Mouse (Mus musculus) MEL (cell line): ENCODE measurements around the gene Nagk. TPM values are rescaled to one million over a fixed set of nuclear protein-coding genes. Genes with fewer than 3 reads are reported as not detected.
A peak's percentile ranks its signal among the peaks of the same experiment; 100 is the strongest.
"Not testable (repeated sequence)": the region's sequence is repeated elsewhere in the genome, so short reads cannot be mapped to it uniquely, and the experiment has no call there.

Experiments used
- DNase-seq: peaks from one replicate; pipeline ENCODE4 v3.0.0; 2011; ENCODE audit warnings: low read depth, low spot score
- H3K27ac ChIP-seq: 2 replicates; pipeline ENCODE4 v1.5.1; 2012; ENCODE audit warnings: low read depth, mild to moderate bottlenecking, control low read depth, low read length, moderate library complexity; ENCODE audit not compliant: control insufficient read depth
- H3K27me3 ChIP-seq, 2 experiments: fragments of 150-350 bp in 1 of 2; sonication (generic) in 1 of 2; 2 replicates each; pipeline ENCODE4 v1.6.1; 2012; ENCODE audit warnings: low read length in 2 of 2, mild to moderate bottlenecking in 2 of 2, improper control_type of control experiment in 1 of 2, moderate library complexity in 1 of 2; ENCODE audit not compliant: insufficient read depth in 2 of 2, control insufficient read depth in 1 of 2
- H3K36me3 ChIP-seq, 2 experiments: 2 replicates each; pipeline ENCODE4 v1.6.1; 2012 to 2014; ENCODE audit warnings: low read length in 2 of 2, improper control_type of control experiment in 1 of 2, inconsistent platforms in 1 of 2, mild to moderate bottlenecking in 1 of 2; ENCODE audit not compliant: insufficient read depth in 2 of 2, control insufficient read depth in 1 of 2
- H3K4me1 ChIP-seq, 2 experiments: fragments of 150-350 bp in 1 of 2; sonication (generic) in 1 of 2; 2 replicates each; pipeline ENCODE4 v1.6.1; 2012; ENCODE audit warnings: low read length in 2 of 2, improper control_type of control experiment in 1 of 2, mild to moderate bottlenecking in 1 of 2; ENCODE audit not compliant: insufficient read depth in 2 of 2, control insufficient read depth in 1 of 2
- H3K4me3 ChIP-seq, 2 experiments: fragments of 150-350 bp in 1 of 2; sonication (generic) in 1 of 2; 2 replicates each; pipeline ENCODE4 v1.5.1; 2012; ENCODE audit warnings: low read depth in 2 of 2, low read length in 2 of 2, mild to moderate bottlenecking in 2 of 2, moderate library complexity in 2 of 2, control low read depth in 1 of 2, improper control_type of control experiment in 1 of 2; ENCODE audit not compliant: control insufficient read depth in 1 of 2, insufficient read depth in 1 of 2
- H3K79me2 ChIP-seq: 2 replicates; pipeline ENCODE4 v1.6.1; 2012; ENCODE audit warnings: mild to moderate bottlenecking, low read length, moderate library complexity; ENCODE audit not compliant: control insufficient read depth, poor library complexity, insufficient read depth
- H3K9ac ChIP-seq: 2 replicates; pipeline ENCODE4 v1.6.1; 2012; ENCODE audit warnings: low read depth, mild to moderate bottlenecking, control low read depth, low read length, moderate library complexity; ENCODE audit not compliant: control insufficient read depth, poor library complexity, severe bottlenecking
- H3K9me3 ChIP-seq: fragments of 150-350 bp; sonication (generic); replicated peaks from 2 replicates; pipeline ENCODE4 v1.6.1; 2012; ENCODE audit warnings: mild to moderate bottlenecking, low read length, improper control_type of control experiment, moderate library complexity; ENCODE audit not compliant: insufficient read depth
- BHLHE40 ChIP-seq: IDR thresholded peaks from 2 replicates; pipeline ENCODE4 v1.6.1; 2012; ENCODE audit warnings: low read depth, mild to moderate bottlenecking, inconsistent platforms, low read length, improper control_type of control experiment, borderline replicate concordance
- CHD1 ChIP-seq: IDR thresholded peaks from 2 replicates; pipeline ENCODE4 v1.6.1; 2012; ENCODE audit warnings: low read depth, mild to moderate bottlenecking, inconsistent platforms, low read length, improper control_type of control experiment
- CHD2 ChIP-seq: IDR thresholded peaks from 2 replicates; pipeline ENCODE4 v1.6.1; 2011; ENCODE audit warnings: low read length, improper control_type of control experiment
- CTCF ChIP-seq, 3 experiments: IDR thresholded peaks in 2 of 3; conservative IDR thresholded peaks in 1 of 3; 2 replicates each; pipeline ENCODE4 v1.5.1; 2011 to 2012; ENCODE audit warnings: low read length in 3 of 3, low read depth in 2 of 3, mild to moderate bottlenecking in 2 of 3, improper control_type of control experiment in 1 of 3, inconsistent platforms in 1 of 3, mixed read lengths in 1 of 3, moderate library complexity in 1 of 3; ENCODE audit not compliant: control insufficient read depth in 1 of 3, insufficient read depth in 1 of 3, poor library complexity in 1 of 3, severe bottlenecking in 1 of 3
- E2F4 ChIP-seq: IDR thresholded peaks from 2 replicates; pipeline ENCODE4 v1.6.1; 2011; ENCODE audit warnings: low read depth, low read length, improper control_type of control experiment, borderline replicate concordance
- ELF1 ChIP-seq: IDR thresholded peaks from 2 replicates; pipeline ENCODE4 v1.6.1; 2014; ENCODE audit warnings: low read depth, mild to moderate bottlenecking, inconsistent platforms, low read length, improper control_type of control experiment, moderate library complexity
- EP300 ChIP-seq, 2 experiments: IDR thresholded peaks; 2 replicates each; pipeline ENCODE4 v1.6.1; 2011; ENCODE audit warnings: improper control_type of control experiment in 2 of 2, low read length in 2 of 2, low read depth in 1 of 2, mild to moderate bottlenecking in 1 of 2
- ETS1 ChIP-seq: IDR thresholded peaks from 2 replicates; pipeline ENCODE4 v1.6.1; 2012; ENCODE audit warnings: low read depth, mild to moderate bottlenecking, inconsistent platforms, low read length, improper control_type of control experiment, moderate library complexity
- GABPA ChIP-seq: IDR thresholded peaks from 2 replicates; pipeline ENCODE4 v1.6.1; 2012; ENCODE audit warnings: low read depth, mild to moderate bottlenecking, inconsistent platforms, low read length, improper control_type of control experiment, moderate library complexity
- GATA1 ChIP-seq: IDR thresholded peaks from 2 replicates; pipeline ENCODE4 v1.6.1; 2011; ENCODE audit warnings: low read depth, low read length, improper control_type of control experiment
- HCFC1 ChIP-seq: IDR thresholded peaks from 2 replicates; pipeline ENCODE4 v1.6.1; 2012; ENCODE audit warnings: low read depth, mild to moderate bottlenecking, inconsistent platforms, low read length, improper control_type of control experiment, moderate library complexity
- JUND ChIP-seq: IDR thresholded peaks from 2 replicates; pipeline ENCODE4 v1.6.1; 2011; ENCODE audit warnings: low read depth, mild to moderate bottlenecking, improper control_type of control experiment, low read length
- KAT2A ChIP-seq: conservative IDR thresholded peaks from 2 replicates; pipeline ENCODE4 v1.6.1; 2012; ENCODE audit warnings: low read depth, low read length, improper control_type of control experiment, inconsistent platforms
- MAFK ChIP-seq: IDR thresholded peaks from 2 replicates; pipeline ENCODE4 v1.6.1; 2011; ENCODE audit warnings: low read depth, mild to moderate bottlenecking, low read length, improper control_type of control experiment, borderline replicate concordance
- MAX ChIP-seq: IDR thresholded peaks from 2 replicates; pipeline ENCODE4 v1.6.1; 2011; ENCODE audit warnings: low read length, improper control_type of control experiment
- MAZ ChIP-seq: IDR thresholded peaks from 2 replicates; pipeline ENCODE4 v1.6.1; 2012; ENCODE audit warnings: low read depth, mild to moderate bottlenecking, inconsistent platforms, low read length, improper control_type of control experiment
- MXI1 ChIP-seq: IDR thresholded peaks from 2 replicates; pipeline ENCODE4 v1.6.1; 2011; ENCODE audit warnings: mild to moderate bottlenecking, low read depth, low read length, improper control_type of control experiment
- NELFE ChIP-seq: IDR thresholded peaks from 2 replicates; pipeline ENCODE4 v1.6.1; 2011; ENCODE audit warnings: low read depth, low read length, improper control_type of control experiment
- NRF1 ChIP-seq: IDR thresholded peaks from 2 replicates; pipeline ENCODE4 v1.6.1; 2014; ENCODE audit warnings: low read depth, mild to moderate bottlenecking, inconsistent platforms, low read length, improper control_type of control experiment, moderate library complexity; ENCODE audit not compliant: poor library complexity, insufficient read depth, severe bottlenecking
- POLR2A ChIP-seq, 2 experiments: IDR thresholded peaks; 2 replicates each; pipeline ENCODE4 v1.6.1; 2011 to 2012; ENCODE audit warnings: low read length in 2 of 2, mild to moderate bottlenecking in 2 of 2, control low read depth in 1 of 2, improper control_type of control experiment in 1 of 2, low read depth in 1 of 2, moderate library complexity in 1 of 2; ENCODE audit not compliant: control insufficient read depth in 1 of 2, insufficient read depth in 1 of 2, poor library complexity in 1 of 2
- POLR2AphosphoS2 ChIP-seq: IDR thresholded peaks from 2 replicates; pipeline ENCODE4 v1.6.1; 2011; ENCODE audit warnings: low read length, improper control_type of control experiment
- POLR2AphosphoS5 ChIP-seq: IDR thresholded peaks from 2 replicates; pipeline ENCODE4 v1.6.1; 2012; ENCODE audit warnings: low read depth, borderline replicate concordance, mild to moderate bottlenecking, inconsistent platforms, low read length, moderate library complexity, mixed read lengths
- RAD21 ChIP-seq: IDR thresholded peaks from 2 replicates; pipeline ENCODE4 v1.6.1; 2011; ENCODE audit warnings: mild to moderate bottlenecking, low read depth, low read length, improper control_type of control experiment
- SIN3A ChIP-seq: IDR thresholded peaks from 2 replicates; pipeline ENCODE4 v1.6.1; 2012; ENCODE audit warnings: low read length, improper control_type of control experiment, inconsistent platforms
- TAL1 ChIP-seq: IDR thresholded peaks from 2 replicates; pipeline ENCODE4 v1.6.1; 2012; ENCODE audit warnings: mild to moderate bottlenecking, inconsistent platforms, low read length, moderate library complexity, mixed read lengths
- TBP ChIP-seq: IDR thresholded peaks from 2 replicates; pipeline ENCODE4 v1.8.0; 2011; ENCODE audit warnings: low read depth, low read length, improper control_type of control experiment
- TCF12 ChIP-seq: IDR thresholded peaks from 2 replicates; pipeline ENCODE4 v1.6.1; 2014; ENCODE audit warnings: low read depth, mild to moderate bottlenecking, inconsistent platforms, low read length, improper control_type of control experiment, moderate library complexity
- UBTF ChIP-seq: IDR thresholded peaks from 2 replicates; pipeline ENCODE4 v1.6.1; 2012; ENCODE audit warnings: low read depth, mild to moderate bottlenecking, inconsistent platforms, low read length, improper control_type of control experiment, moderate library complexity, borderline replicate concordance; ENCODE audit not compliant: insufficient read depth
- USF1 ChIP-seq: IDR thresholded peaks from 2 replicates; pipeline ENCODE4 v1.6.1; 2014; ENCODE audit warnings: low read depth, mild to moderate bottlenecking, inconsistent platforms, low read length, improper control_type of control experiment, moderate library complexity
- USF2 ChIP-seq, 2 experiments: IDR thresholded peaks; 2 replicates each; pipeline ENCODE4 v1.6.1; 2011 to 2012; ENCODE audit warnings: improper control_type of control experiment in 2 of 2, low read length in 2 of 2, borderline replicate concordance in 1 of 2, inconsistent platforms in 1 of 2, low read depth in 1 of 2, mild to moderate bottlenecking in 1 of 2; ENCODE audit not compliant: insufficient read depth in 1 of 2
- ZC3H11A ChIP-seq: IDR thresholded peaks from 2 replicates; pipeline ENCODE4 v1.6.1; 2012; ENCODE audit warnings: low read depth, mild to moderate bottlenecking, inconsistent platforms, low read length, improper control_type of control experiment
- ZMIZ1 ChIP-seq: IDR thresholded peaks from 2 replicates; pipeline ENCODE4 v1.6.1; 2012; ENCODE audit warnings: low read depth, mild to moderate bottlenecking, inconsistent platforms, low read length, improper control_type of control experiment, moderate library complexity
- polyA plus RNA-seq, 2 experiments: library from polyadenylated mRNA; stranded (reverse) in 1 of 2; unstranded in 1 of 2; fragments of >175 nt in 1 of 2; fragments of >200 nt in 1 of 2; gene quantifications; 2 replicates each; pipeline versions ENCODE4 v1.2.1 to v1.2.4; 2012; ENCODE audit warnings: low replicate concordance in 2 of 2, low read depth in 1 of 2; ENCODE audit not compliant: insufficient read length in 2 of 2, insufficient read depth in 1 of 2, missing spikeins in 1 of 2
- total RNA-seq: library from RNA; depleted of rRNA; stranded (reverse); fragments of 300-350 nt; gene quantifications from 2 replicates; pipeline ENCODE4 v1.2.3, GENCODE M21; 2012

Gene Nagk
- total and polyA plus RNA-seq, 3 experiments = 3.6 to 6.3 TPM; not detected in 1

DNA sequence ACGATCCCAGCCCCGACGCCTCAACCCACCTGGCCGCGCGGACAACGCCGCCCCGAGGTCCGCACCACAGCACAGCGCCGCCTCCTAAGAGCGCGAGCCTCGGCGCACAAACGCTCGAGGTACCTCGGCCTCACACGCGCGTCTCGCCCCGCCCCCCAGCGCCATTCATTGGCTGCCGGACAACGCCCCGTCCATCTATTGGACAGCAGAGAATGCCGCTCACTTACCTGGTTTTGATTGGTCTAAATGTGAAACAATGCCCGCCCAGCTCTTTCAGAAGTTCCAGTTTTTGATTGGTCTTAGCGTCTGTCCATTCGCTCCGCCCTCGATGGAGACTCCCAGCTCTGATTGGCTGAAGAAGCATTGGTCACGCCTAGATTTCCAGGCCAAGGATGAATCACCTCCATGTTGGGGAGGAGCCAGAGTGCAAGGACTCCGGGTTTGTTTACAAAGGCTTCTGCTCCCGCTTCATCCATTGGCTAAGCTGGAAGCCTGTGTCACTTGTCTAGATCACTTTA, 36.9 kb downstream of the Nagk start, which contains the start of gene Paip2b:
TSS of gene Paip2b (minus strand) at position 136 of the 518 bp plus-strand sequence.
- Histone ChIP-seq H3K36me3 (peaks cover 0 to 6% of the 10 kb centered on the region in 2 experiments; a peak in 2 of 4 replicates), H3K4me3 (peak within 1 kb of the TSS; percentile 65 to 68), H3K9me3 (no peaks in the 10 kb centered on the region), H3K9ac (peak within 1 kb of the TSS; percentile 72), H3K27me3 (no peaks in the 10 kb centered on the region), H3K79me2 (no peaks in the 10 kb centered on the region; the same call in 1 of the 2 replicates), H3K27ac (no peak within 1 kb of the TSS), H3K4me1 (peaks cover 2 to 6% of the 10 kb centered on the region in 2 experiments; a peak in 2 of 4 replicates)
- TF ChIP-seq HCFC1 = peak; percentile 53
- peak; percentile 82 for TF ChIP-seq MAX
- TF ChIP-seq CHD1 = no peak
- TF ChIP-seq EP300 (IDR thresholded peaks at IDR 0.05; ENCODE audit: low read depth in 1 of 2, low read length in 2 of 2) = no peak
- TF ChIP-seq NRF1 = 0 out of 2 replicates have a peak, but pooled peaks have one; percentile 32
- peak; percentile 59; the same call in 1 of the 2 replicates for TF ChIP-seq ZMIZ1
- TF ChIP-seq KAT2A = no peak
- TF ChIP-seq NELFE = peak; percentile 85
- TF ChIP-seq TBP = peak; percentile 69; the same call in 1 of the 2 replicates
- TF ChIP-seq UBTF = no peak
- TF ChIP-seq RAD21 = no peak
- TF ChIP-seq GABPA = no peak
- no peak for TF ChIP-seq GATA1
- no peak for TF ChIP-seq ZC3H11A
- TF ChIP-seq JUND = no peak
- TF ChIP-seq USF2 (IDR thresholded peaks at IDR 0.05; ENCODE audit: borderline replicate concordance in 1 of 2, insufficient read depth in 1 of 2, low read depth in 1 of 2, low read length in 2 of 2) = no peak
- TF ChIP-seq SIN3A = peak; percentile 58
- no peak for TF ChIP-seq TAL1
- no peak for TF ChIP-seq E2F4
- TF ChIP-seq ETS1 = no peak
- TF ChIP-seq USF1 = 0 out of 2 replicates have a peak, but pooled peaks have one; percentile 9
- TF ChIP-seq CHD2 = peak; percentile 86
- peak in 2 of 3 experiments; percentile 8 to 14; a peak in 1 of 6 replicates for TF ChIP-seq CTCF (IDR thresholded peaks at IDR 0.05 in 2 of 3, conservative IDR thresholded peaks at IDR 0.05 in 1 of 3; ENCODE audit: control insufficient read depth in 1 of 3, insufficient read depth in 1 of 3, low read depth in 2 of 3, low read length in 3 of 3, poor library complexity in 1 of 3, severe bottlenecking in 1 of 3)
- TF ChIP-seq ELF1 = no peak
- TF ChIP-seq MAFK = no peak
- peak; percentile 31; the same call in 1 of the 2 replicates for TF ChIP-seq POLR2AphosphoS5
- peak; percentile 39 for TF ChIP-seq MXI1
- TF ChIP-seq POLR2AphosphoS2 = peak; percentile 62; the same call in 1 of the 2 replicates
- no peak for TF ChIP-seq BHLHE40
- TF ChIP-seq TCF12 = peak; percentile 41; the same call in 1 of the 2 replicates
- TF ChIP-seq MAZ = no peak
- TF ChIP-seq POLR2A (IDR thresholded peaks at IDR 0.05; ENCODE audit: control insufficient read depth in 1 of 2, insufficient read depth in 1 of 2, low read depth in 1 of 2, low read length in 2 of 2, poor library complexity in 1 of 2) = peak; percentile 90 to 95
- peak; percentile 100 for DNase-seq

DNA sequence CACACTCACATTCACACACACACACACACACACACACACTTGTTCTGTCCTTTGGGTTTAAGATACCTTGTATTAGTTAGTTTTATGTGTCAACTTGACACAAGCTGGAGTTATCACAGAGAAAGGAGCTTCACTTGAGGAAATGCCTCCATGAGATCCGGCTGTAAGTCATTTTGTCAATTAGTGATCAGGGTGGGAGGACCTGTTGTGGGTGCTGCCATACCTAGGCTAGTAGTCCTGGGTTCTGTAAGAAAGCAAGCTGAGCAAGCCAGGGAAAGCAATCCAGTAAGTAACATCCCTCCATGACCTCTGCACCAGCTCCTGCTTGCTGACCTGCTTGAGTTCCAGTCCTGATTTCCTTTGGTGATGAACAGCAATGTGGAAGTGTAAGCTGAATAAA, 37.6 kb downstream of the Nagk start:
- Histone ChIP-seq H3K9ac (peak overlapping the region; percentile 32; the same call in 1 of the 2 replicates), H3K4me3 (peak overlapping the region; percentile 53 to 54; a peak in 3 of 4 replicates)
- H3K79me2 ChIP-seq, H3K4me1 ChIP-seq, DNase-seq, H3K27me3 ChIP-seq, H3K9me3 ChIP-seq, H3K27ac ChIP-seq, H3K36me3 ChIP-seq: not testable (repeated sequence)
